Mouse (Mus musculus) thymus, adult 2 months (tissue): Measurements from ENCODE around the gene Srd5a1. TPM values are rescaled to one million over a fixed set of nuclear protein-coding genes. Genes with fewer than 3 reads are reported as not detected.

Source experiments
- DNase-seq: peaks from one replicate; pipeline ENCODE4 v3.0.0; 2021
- H3K27ac ChIP-seq: fragments of 200-500 bp; 2 replicates; pipeline ENCODE4 v1.5.1; 2012; ENCODE audit warnings: low read length, control low read depth; ENCODE audit not compliant: control insufficient read depth, insufficient read depth
- H3K27me3 ChIP-seq: fragments of 200-500 bp; 2 replicates; pipeline ENCODE4 v1.6.1; 2012; ENCODE audit warnings: mild to moderate bottlenecking, low read length, moderate library complexity, mixed read lengths; ENCODE audit not compliant: control insufficient read depth, insufficient read depth
- H3K36me3 ChIP-seq: fragments of 200-500 bp; 2 replicates; pipeline ENCODE4 v1.6.1; 2012; ENCODE audit warnings: mild to moderate bottlenecking, low read length, moderate library complexity; ENCODE audit not compliant: control insufficient read depth, insufficient read depth
- H3K4me1 ChIP-seq: fragments of 200-500 bp; replicated peaks from 2 replicates; pipeline ENCODE4 v1.6.1; 2012; ENCODE audit warnings: low read length; ENCODE audit not compliant: control insufficient read depth, insufficient read depth
- H3K4me3 ChIP-seq: fragments of 200-500 bp; 2 replicates; pipeline ENCODE4 v1.5.1; 2012; ENCODE audit warnings: mild to moderate bottlenecking, low read length, control low read depth, moderate library complexity; ENCODE audit not compliant: control insufficient read depth, insufficient read depth
- CTCF ChIP-seq: fragments of 200-500 bp; IDR thresholded peaks from 2 replicates; pipeline ENCODE4 v1.5.1; 2012; ENCODE audit warnings: mild to moderate bottlenecking, control low read depth, low read length, moderate library complexity, borderline replicate concordance; ENCODE audit not compliant: control insufficient read depth, poor library complexity, insufficient read depth; ENCODE audit errors: extremely low read depth
- POLR2A ChIP-seq: fragments of 200-500 bp; IDR thresholded peaks from 2 replicates; pipeline ENCODE4 v1.6.1; 2012; ENCODE audit warnings: mild to moderate bottlenecking, low read length, control low read depth, moderate library complexity; ENCODE audit not compliant: control insufficient read depth, poor library complexity, insufficient read depth; ENCODE audit errors: extremely low read depth
- WGBS: fragments of 180-500 bp; shearing (Covaris S2); methylation state at CpG from one replicate; pipeline ENCODE4 v1.1.7; 2018; 5-methylcytosine and 5-hydroxymethylcytosine counted together
- polyA plus RNA-seq: library from polyadenylated mRNA; depleted of rRNA; stranded (reverse); fragments of >200 nt; gene quantifications from 2 replicates; pipeline ENCODE4 v1.2.3, GENCODE M21; 2012

The Srd5a1 gene
- polyA plus RNA-seq, 1 experiment = 6.2 TPM

DNA sequence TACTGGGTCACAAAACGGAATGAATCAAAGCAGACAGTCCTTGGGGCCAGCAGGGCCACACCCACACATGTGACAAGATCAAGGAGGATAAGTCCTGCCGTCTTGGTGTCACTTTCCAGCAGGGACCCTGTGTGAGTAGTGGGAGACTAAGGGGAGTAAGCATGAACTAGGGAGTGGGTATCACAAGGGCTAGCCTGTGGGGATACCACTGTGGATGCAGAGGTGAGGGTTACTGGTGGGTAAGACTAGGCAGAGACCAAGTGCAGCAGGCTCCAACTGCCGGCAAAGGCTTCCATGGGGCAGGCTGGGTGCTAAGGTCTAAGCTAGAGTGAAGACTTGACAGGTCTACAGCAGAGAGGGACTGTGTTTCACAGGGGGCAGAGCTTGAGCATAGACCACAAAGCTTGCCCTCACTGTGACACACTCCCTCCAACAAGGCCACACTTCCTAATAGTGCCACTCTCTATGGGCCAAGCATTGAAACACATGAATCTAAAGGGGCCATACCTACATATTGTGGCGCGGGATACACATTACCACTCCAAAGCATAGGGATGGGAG is 31.5 kb upstream of the Srd5a1 start:
- no peaks in the 10 kb centered on the region for H3K36me3 ChIP-seq
- no peak for DNase-seq
- H3K27me3 ChIP-seq = no peaks in the 10 kb centered on the region
- no peak overlapping the region for H3K27ac ChIP-seq
- no peak for TF ChIP-seq POLR2A
- no peak for TF ChIP-seq CTCF
- H3K4me1 ChIP-seq = no peaks in the 10 kb centered on the region
- 91% methylated on average over 5 of the region's 5 CpGs for WGBS
- no peak overlapping the region for H3K4me3 ChIP-seq

DNA sequence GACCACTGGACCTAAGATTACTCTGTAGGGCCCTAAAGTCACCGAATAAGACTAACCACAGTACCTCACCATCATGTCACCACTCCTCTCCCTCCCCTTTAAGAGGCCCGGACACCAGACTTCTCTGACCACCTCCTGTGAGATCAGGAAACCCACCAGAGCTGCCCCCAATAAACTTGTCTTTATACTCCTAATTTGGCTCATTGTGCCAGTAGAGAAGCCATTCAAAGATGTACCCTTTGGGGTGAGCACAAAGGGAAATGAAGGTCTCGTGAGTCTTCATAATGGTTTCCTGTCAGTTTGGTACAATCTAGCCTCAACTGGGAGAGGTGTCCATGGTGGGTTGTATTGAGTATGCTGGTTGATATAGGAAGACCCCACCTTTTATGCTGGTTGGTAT is 29.8 kb upstream of the Srd5a1 start:
- Histone ChIP-seq H3K36me3 (no peaks in the 10 kb centered on the region), H3K4me3 (no peak overlapping the region), H3K27me3 (no peaks in the 10 kb centered on the region), H3K27ac (no peak overlapping the region), H3K4me1 (no peaks in the 10 kb centered on the region)
- 81% methylated on average over 3 of the region's 3 CpGs for WGBS
- TF ChIP-seq CTCF = no peak
- no peak for TF ChIP-seq POLR2A
- no peak for DNase-seq

DNA sequence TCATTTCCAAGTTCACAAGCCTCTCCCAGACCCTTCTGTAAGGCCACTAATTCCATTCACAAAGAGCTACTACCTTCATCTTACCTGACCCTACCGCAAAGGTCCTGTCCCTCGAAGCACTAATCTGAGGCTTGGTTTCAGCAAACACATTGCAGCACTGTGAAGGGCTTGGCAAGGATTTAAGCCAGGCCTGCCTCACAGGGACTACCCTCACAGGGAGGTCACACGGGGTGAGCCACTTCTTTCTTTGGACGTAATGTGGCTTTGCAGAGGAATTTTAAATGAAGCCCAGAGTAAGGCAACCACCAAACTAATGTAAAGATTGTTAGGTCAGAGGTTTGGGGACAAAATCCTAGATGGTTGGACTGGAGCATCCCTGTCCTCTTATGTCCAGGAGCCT is 29.3 kb upstream of the Srd5a1 start:
- WGBS = 96% methylated on average over 4 of the region's 4 CpGs
- no peak for DNase-seq
- peaks cover 3% of the 10 kb centered on the region; the same call in 1 of the 2 replicates for H3K36me3 ChIP-seq
- H3K27ac ChIP-seq = no peak overlapping the region
- H3K4me3 ChIP-seq = no peak overlapping the region
- H3K4me1 ChIP-seq = no peaks in the 10 kb centered on the region
- TF ChIP-seq CTCF (no peak), POLR2A (no peak)
- no peaks in the 10 kb centered on the region for H3K27me3 ChIP-seq

DNA sequence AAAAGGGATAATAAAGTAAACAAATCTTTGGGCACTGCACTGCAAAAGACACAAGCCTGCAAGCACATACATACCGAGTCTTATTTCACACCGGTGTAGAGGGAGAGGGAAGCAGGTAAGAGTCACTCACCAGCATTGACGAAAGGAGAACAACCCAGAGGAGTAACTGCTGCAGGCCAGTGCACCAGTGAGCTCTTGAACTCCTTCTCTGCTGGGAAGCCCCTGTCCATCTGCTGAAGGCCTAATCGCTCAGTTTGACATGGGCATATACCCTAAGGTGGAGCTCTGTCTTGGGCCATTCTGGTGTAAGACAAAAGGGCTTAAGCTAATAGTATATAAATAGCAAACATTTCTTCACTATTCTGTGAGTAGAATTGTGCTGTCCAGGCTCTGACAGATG is 28.9 kb upstream of the Srd5a1 start:
- 96% methylated on average over 4 of the region's 4 CpGs for WGBS

DNA sequence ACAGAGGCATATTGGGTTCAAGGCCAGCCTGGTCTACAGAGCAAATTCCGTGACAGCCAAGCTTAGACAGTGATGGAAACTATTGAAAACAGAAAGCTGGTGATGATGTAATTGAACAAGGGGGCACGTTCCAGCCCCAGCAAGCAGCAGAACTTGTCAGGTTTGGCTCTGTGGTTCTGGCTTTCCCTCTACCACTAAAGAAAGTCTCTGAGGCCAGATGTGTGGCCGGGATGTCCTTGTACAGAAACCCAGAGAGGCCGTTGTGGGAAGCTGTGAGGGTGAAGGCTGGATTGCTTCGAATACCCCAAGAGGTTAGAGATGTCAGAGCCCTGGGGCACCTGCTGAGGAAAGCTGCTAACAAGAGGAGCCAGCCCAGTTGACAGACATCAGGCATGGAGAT is 28.0 kb upstream of the Srd5a1 start:
- peaks cover 16% of the 10 kb centered on the region for H3K36me3 ChIP-seq
- TF ChIP-seq CTCF = no peak
- no peak for TF ChIP-seq POLR2A
- no peak for DNase-seq
- H3K4me1 ChIP-seq = no peaks in the 10 kb centered on the region
- no peak overlapping the region for H3K4me3 ChIP-seq
- WGBS = 96% methylated on average over 5 of the region's 5 CpGs
- H3K27me3 ChIP-seq = no peaks in the 10 kb centered on the region
- H3K27ac ChIP-seq = no peak overlapping the region

More for the DNA sequence above, 28.9 kb upstream of the Srd5a1 start:
- H3K27ac ChIP-seq = no peak overlapping the region
- no peaks in the 10 kb centered on the region for H3K4me1 ChIP-seq
- H3K36me3 ChIP-seq = peaks cover 7% of the 10 kb centered on the region; the same call in 1 of the 2 replicates
- DNase-seq = no peak
- no peaks in the 10 kb centered on the region for H3K27me3 ChIP-seq
- no peak overlapping the region for H3K4me3 ChIP-seq
- TF ChIP-seq POLR2A (no peak), CTCF (no peak)

DNA sequence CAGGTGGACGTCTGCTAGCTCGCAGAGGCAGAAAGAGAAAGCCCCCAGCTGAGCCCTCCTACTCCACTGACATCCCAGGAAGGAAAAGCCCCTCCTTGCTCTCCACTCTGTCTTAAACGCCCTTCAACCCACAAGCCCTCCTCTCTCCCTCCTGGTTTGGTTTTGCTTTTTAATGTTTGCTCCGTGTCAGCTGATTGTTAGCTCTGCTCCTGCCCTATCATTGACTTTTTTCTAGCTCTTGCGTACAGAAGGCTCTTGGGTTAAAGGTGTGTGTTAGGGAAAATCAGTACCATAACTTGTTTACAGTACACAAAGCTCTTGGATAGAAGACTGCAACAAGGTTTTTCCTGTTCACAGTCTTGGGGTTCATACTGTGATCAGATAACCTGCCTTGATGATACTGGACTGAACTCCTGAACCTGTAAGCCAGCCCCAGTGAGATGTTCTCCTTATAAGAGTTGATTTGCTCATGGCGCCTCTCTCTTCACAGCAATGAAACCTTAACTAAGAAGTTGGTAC is 26.9 kb upstream of the Srd5a1 start:
- no peaks in the 10 kb centered on the region for H3K4me1 ChIP-seq
- H3K27ac ChIP-seq = no peak overlapping the region
- no peaks in the 10 kb centered on the region for H3K27me3 ChIP-seq
- H3K36me3 ChIP-seq = peaks cover 21% of the 10 kb centered on the region
- TF ChIP-seq POLR2A (no peak), CTCF (no peak)
- no peak overlapping the region for H3K4me3 ChIP-seq
- WGBS = 87% methylated on average over 6 of the region's 6 CpGs
- DNase-seq = no peak

DNA sequence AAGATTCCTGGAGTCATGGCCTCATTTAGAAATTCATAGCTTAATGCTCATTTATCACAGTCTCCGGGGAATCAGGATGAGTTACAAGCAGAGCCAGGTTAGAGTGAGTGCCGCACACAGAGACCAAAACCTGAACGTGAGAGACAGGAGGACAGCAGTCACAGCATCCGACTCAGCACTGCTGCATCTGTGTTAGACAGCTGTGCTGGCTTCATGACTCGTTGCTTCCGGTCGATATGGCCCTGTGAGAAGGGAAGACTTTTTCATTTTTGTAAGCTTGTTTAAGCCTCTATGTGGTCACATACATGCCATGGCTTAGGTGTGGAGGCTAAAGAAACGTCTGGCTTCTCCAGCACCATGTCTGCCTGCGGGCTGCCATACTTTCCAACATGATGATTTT is 26.4 kb upstream of the Srd5a1 start:
- 92% methylated on average over 9 of the region's 9 CpGs for WGBS
- DNase-seq = no peak
- Histone ChIP-seq H3K36me3 (peaks cover 21% of the 10 kb centered on the region), H3K27me3 (no peaks in the 10 kb centered on the region), H3K4me3 (no peak overlapping the region), H3K4me1 (no peaks in the 10 kb centered on the region), H3K27ac (no peak overlapping the region)
- TF ChIP-seq POLR2A (no peak), CTCF (no peak)
